Mouse (Mus musculus) ovary, postnatal 10 days (tissue): Measurements from ENCODE around the gene Ntrk1.
A peak's percentile ranks its signal among the peaks of the same experiment; 100 is the strongest.
"Not testable (repeated sequence)": the region's sequence is repeated elsewhere in the genome, so short reads cannot be mapped to it uniquely, and the experiment has no call there.

Experiments
- DNase-seq: peaks from one replicate; pipeline ENCODE4 v3.0.0; 2022; ENCODE audit warnings: low spot score

Ntrk1 gene

DNA sequence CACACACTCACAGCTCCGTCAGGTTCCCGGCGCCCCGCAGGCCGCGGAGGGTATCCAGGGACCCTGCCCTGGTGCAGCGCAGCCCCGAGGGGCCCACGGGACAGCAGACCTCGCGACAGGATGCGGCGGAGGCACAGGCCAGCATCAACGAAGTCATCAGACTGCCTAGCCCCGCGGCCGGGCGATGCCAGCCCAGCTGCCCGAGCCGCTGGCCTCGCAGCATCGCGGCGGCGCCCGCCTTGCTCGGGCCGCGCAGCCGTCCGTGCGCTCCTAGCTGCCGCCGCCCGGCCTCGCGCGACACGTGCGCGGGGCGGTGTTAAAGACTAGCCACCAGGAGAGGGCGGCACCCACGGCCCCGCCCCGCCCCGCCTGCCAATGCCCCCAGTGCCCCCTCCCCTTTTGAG is at the start of gene Ntrk1:
Ntrk1 (minus strand) TSS at position 241 of the 404 bp plus-strand sequence.
- no peak for DNase-seq

DNA sequence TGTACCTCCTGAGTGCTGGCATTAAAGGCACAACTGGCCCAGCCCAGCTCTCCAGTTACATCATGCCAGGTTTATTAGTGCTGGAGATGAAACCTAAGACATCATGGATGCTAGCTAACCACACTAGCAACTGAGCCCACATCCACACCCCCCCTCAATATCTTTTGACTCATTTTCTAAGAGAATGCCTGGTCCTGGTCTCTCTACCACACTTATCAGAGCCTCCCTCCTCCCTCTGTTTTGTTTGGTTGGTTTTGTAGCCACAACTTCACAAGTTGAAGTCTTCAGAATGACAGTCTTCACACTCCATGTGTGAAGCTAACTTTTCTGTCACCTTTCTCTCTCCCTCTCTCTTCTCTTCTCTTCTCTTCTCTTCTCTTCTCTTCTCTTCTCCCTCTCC is 45.9 kb upstream of the Ntrk1 start:
- DNase-seq, result no peak

- peak; percentile 56 for DNase-seq
Observed at GRCm38 (mm10) chr3:87838622-87839021, 43.7 kb upstream of the Ntrk1 start.

- no peak for DNase-seq
Observed at GRCm38 (mm10) chr3:87833482-87833881, 38.5 kb upstream of the Ntrk1 start.

DNA sequence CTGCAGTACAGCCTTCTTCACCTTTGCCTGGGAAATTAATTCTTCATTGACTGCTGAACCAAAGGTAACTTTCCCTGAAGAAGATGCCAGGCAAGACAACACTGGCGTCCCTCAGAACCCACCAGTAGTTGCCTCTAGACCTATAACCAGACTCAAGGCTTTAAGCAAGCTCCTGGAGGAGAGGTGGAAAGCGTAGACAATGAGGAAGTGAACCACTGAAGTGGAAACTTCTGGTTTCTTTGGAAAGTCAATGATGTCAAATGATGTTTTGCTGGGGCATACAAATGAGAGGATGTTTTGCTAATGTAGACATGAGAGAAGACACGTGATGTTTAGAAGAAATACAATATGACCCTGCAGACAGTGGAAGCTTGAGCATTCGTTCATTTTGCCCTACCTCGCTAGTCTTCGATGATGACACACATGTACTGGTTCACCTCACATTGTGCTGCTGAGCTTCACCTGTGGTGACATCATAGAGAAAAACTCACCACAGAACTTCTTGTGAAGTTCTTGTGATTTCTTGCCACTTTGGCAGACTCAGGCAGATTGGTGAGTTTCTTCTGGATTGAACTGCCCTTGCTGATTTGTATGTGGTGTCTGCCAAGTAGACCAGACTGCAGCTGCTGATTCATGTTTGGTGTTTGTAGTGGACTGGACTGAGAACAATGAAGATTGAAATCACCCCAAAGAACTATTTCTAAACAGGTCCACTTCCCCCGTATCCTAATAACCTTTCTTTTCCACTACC is 37.3 kb upstream of the Ntrk1 start:
- DNase-seq, result no peak

GRCm38 (mm10) chr3:87829025-87829424 is 34.1 kb upstream of the Ntrk1 start:
- no peak for DNase-seq

- DNase-seq, result no peak
Observed at GRCm38 (mm10) chr3:87828435-87828834, 33.5 kb upstream of the Ntrk1 start.

DNA sequence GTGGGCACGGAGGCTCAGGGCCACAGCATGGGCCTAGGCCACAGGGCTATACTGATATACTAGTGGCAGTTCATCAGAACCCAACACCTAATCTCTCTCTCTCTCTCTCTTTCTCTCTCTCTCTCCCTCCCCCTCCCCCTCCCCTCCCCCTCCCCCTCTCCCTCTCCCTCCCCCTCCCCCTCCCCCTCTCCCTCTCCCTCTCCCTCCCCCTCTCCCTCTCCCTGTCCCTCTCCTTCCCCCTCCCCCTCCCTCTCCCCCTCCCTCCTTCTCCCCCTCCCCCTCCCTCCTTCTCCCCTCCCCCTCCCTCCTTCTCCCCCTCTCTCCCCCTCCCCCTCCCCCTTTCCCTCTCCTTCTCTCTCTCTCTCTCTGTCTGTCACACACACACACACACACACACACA is 29.2 kb upstream of the Ntrk1 start, which contains the start of gene Pear1:
Pear1 (minus strand) TSS at position 101 of the 400 bp plus-strand sequence.
- not testable (repeated sequence) for DNase-seq

DNA sequence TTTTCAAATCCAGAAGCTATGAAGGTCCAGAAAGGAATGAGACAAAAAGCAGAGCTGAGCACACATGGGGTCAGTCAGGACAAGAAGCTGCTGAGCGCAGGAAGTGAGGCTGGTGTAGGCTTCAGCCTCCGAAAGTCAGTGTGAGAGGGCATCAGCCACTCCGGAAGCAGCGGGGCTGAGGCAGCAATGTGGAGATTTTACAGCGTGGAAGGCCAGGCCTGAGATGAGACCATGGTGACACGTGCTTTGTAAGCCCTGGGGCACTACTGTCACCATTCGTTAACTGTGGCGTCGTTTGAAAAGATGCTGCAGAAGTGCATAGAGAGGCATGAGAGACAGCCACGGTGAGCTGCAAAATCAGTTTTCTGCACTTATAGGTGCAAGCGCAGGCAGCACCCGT is 23.3 kb upstream of the Ntrk1 start:
- no peak for DNase-seq

DNA sequence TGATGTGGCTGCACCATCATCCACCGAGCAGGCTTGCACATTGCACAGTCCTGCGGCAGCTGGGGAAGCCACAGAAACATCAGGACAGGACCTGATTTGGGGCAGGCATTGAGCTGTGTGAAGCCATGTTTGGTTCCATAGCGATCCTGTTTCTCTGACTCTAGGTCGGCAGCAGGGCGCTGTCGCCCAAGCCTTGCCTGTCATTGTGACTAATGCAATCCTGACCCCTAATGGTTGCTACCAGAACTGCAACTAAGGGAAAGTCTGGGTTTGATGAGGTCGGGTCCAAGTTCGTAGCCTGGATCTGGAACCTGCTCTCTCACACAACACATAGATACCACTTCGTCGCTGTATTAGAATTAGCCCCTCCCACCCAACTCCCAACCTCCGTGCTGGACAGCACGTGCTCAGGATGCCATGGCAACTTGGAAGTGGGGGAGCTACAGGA is 21.7 kb upstream of the Ntrk1 start:
- DNase-seq, result peak; percentile 46

DNA sequence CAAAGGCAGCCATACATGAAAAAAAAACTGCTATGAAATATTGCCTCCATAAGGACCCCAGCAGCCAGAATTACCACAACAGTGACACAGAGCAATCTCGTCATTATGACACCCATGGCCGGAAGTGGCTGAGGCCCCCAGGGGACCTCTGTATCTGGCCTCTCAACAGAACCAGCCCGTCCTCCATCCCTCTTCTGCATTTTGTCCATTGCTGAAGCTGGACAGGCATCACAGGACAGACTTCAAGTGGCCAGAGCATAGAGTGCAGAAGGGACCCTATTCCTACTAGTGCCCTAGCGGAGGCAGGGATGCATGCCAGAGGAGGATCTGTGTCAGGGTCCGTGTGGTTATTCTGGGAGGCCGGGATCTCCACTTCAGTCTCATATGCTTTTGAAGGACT is 21.2 kb upstream of the Ntrk1 start:
- no peak for DNase-seq

- DNase-seq, result no peak
Observed at GRCm38 (mm10) chr3:87812873-87813272, 17.9 kb upstream of the Ntrk1 start.

DNA sequence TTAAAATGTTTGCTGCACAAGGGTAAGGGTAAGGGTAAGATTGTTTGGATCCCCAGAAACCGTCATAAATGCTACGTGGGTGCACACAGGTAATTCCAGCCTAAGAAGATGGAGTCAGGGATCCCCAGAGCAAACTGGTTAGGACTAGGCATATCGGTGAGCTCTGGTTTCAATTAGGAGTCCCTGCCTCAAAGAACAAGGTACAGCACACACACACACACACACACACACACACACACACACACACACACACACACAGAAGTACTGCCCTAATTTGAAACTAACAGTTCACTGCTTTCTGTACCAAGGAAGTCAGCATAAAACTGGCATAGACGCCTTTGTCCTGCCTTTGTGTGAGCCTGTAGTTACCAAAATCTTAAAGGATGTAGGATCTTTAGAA is 17.5 kb upstream of the Ntrk1 start:
- DNase-seq, result no peak

- no peak for DNase-seq
Observed at GRCm38 (mm10) chr3:87811297-87811696, 16.3 kb upstream of the Ntrk1 start.

DNA sequence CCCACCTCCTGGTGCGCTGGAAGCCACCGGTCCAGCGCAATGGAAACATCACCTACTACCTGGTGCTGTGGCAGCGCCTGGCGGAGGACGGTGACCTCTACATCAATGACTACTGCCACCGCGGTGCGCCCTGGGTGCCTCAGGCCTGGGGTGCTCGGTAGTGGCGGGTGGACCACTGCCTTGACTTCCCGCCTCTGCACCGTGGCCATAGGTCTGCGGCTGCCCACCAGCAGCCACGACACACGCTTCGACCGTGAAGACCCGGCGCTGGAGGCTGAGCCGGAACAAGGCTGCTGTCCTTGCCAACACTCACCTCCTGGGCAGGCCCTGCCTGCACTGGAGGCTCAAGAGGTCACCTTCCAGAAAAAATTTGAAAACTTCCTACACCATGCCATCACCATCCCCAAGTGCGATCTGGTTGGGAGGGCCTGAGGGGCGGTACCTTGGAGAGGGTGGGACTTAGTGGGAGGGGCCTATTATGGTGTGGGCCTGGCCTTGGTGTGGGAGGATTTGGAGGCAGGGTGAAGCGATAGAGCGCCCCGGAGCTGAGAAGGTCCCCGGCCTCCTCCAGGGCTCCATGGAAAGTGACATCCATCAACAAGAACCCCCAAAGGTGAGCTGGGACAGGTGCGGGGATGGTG is 14.5 kb upstream of the Ntrk1 start:
- DNase-seq, result no peak

DNA sequence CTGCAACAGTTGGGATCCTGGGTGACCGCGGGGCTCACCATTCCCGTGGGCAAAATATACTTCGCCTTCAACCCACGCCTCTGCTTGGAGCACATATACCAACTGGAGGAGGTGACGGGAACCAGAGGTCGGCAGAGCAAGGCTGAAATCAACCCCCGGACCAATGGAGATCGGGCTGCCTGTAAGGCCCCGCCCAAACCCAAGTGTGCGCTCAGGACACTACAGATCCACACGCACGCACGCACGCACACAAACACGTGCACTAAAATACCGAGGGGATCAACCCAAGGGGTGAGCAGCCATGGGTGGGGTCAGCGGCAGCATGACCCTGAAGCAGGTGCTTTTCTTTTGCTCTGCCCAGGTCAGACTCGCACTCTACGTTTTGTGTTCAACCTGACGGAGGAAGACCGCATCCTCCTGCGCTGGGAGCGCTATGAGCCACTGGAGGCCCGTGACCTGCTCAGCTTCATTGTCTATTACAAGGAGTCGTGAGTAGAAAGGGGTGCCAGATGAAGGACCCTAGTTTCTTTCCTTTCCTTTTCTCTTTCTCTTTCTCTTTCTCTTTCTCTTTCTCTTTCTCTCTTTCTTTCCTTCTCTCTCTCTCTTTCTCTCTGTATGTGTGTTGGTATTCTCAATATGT is 9.2 kb upstream of the Ntrk1 start:
- DNase-seq, result no peak

DNA sequence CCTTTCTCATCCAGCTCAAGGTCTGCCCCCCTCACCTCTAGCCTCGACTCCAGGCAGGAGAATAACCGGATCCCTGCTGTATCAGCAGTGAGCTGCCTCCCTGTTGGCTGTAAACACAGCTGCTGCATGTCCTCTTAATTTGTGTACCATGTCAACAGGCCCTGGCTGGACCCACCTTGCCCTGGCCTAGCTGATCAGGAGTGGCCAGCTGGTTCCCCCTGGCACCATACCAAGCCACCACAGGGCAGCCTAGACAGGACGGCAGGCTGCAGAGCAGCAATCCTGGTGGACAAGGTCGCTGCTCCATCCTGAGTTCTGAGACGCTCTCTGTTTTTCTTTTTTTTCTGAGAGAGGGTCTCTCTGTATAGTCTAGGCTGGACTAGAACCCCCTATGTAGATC is 6.7 kb upstream of the Ntrk1 start:
- no peak for DNase-seq

- DNase-seq, result no peak
Observed at GRCm38 (mm10) chr3:87796736-87797334, 1.9 kb upstream of the Ntrk1 start, which contains the start of gene Insrr. Insrr (plus strand) TSS chr3:87796951.

- DNase-seq, result peak; percentile 39
Observed at GRCm38 (mm10) chr3:87795336-87796277, 645 bp upstream of the Ntrk1 start.

DNA sequence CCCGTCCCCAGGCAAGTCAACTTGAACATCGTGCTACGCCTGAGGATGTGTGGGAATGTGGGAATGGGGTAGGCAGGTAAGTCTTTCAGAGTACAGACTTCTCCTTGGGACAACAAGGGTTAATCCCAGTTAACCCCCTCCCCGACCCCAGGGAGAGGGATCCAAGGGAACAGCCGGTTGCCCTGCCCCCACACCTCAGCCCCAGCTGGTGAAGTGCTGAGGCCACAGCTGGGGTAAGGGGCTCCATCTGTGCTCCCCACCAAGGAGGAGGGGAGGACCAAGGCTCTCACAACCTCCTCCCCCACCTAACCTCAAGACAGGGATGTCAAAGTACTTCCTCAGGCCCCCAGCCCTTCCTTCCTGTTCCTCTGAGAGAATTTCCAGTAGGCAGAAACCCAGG is 5.2 kb downstream of the Ntrk1 start:
- DNase-seq, result no peak

- DNase-seq, result no peak
Observed at GRCm38 (mm10) chr3:87789248-87789647, 5.7 kb downstream of the Ntrk1 start.
